Mouse (Mus musculus) urinary bladder, postnatal 4 days (tissue): Measurements from ENCODE around the gene Apex2.
"Not testable (repeated sequence)": the region's sequence is repeated elsewhere in the genome, so short reads cannot be mapped to it uniquely, and the experiment has no call there.

Experiments used
- DNase-seq, 2 experiments: peaks; one replicate each; pipeline ENCODE4 v3.0.0; 2021 to 2022; ENCODE audit warnings: low spot score in 2 of 2

Gene Apex2

DNA sequence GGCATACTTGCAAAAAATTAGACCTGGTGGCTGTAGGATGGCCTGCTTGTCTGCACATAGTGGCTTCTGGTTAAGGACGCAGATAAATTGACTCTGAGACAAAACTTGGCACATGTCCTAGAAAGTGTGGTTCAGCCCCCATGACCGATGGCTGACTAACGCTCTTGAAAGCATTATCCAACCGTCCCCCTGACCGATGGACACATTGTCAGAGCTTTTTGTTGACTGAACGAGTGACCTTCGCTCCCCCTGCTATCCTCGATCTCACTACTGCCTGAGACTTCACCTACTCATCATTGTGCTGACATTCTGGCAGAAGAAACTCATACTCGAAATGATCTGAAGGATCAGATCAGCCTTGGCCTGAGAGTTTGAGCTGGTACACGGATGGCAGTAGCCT lies 101.9 kb downstream of the Apex2 start:
- DNase-seq: not testable (repeated sequence)

DNA sequence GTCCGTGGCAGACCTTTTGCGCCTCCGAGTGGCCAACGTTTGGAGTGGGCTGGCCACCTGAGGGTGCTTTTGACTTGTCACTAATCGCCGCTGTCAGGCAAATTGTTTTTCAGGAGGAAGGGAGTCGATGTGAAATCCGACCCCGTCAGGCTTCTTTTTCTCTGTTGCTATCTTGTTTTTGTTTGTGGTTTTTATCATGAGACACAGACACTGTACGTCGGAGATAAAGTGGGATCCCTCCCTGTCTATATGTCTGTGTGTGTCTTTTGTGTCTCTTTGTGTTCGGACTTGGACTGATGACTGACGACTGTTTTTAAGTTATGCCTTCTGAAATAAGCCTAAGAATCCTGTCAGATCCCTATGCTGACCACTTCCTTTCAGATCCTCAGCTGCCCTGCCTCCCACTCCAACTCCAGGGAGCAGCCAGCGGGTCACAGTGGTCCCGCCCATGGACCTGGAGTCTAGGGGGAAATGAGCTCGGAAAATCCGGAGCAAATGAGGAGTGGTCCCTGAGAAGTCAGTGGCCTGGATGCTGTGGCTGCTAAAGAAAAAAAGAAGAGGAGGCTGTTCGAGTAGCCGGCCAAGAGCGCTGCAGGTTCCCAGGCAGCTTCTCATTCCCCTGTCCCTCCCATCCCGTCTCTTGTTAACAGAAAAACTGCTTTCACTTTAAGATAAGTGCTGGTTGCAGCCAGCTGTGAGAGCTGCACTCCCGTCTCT lies 103.2 kb downstream of the Apex2 start:
- DNase-seq: not testable (repeated sequence)

DNA sequence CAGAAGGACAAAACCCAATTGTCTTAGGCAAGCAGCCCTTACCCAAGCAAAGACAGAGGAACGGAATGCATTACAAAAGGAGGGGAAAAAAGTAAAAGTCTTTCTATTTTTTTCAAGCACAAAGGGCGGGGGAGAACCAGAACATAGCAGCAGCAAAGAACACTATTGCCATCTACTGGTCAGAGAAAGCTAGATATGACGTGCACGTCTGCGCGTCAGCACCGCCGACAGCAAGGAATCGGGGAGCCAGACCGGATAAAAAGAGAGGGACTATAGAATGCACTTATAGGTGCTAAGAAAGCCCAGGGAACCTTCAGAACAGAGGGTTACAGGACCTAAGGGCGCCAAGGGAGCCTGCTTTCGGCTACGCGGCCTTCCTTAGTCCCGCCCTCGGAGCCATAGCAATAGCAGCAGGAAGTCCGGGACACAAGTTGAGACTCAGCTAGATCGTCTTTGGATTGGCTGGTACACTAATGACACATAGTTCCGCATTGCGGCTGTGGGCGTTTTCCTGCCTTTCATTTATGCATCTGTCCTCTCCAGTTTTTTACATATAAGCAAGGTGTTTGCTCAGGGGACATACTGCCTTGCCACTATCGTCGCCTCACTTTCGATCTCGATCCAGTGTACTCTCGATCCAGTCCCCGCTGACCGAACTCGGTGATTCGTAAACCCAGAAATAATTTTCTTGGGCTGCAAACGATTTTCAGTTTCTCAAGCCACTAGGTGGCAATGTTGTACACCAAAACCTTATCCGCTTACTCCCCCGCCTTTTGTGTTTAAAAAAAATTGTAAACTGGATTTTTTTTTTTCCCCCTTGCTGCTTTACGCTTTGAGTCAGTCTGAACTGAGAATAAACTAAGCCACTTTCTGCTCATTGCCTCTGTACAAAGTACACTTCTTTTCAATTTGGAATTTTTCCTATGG lies 111.6 kb downstream of the Apex2 start:
- DNase-seq: peak; percentile 70 to 81

- no peak for DNase-seq
These were observed 118.3 kb downstream of the Apex2 start for GRCm38 (mm10) chrX:150471416-150471815.
